Mouse (Mus musculus) megakaryocyte, embryonic 14.5 days (primary cell): ENCODE measurements around the gene Mapk8.

ENCODE experiments used
- FLI1 ChIP-seq: IDR thresholded peaks from 2 replicates; pipeline ENCODE4 v1.6.1; 2012; ENCODE audit warnings: low read length, inconsistent platforms, mixed read lengths
- GATA1 ChIP-seq: IDR thresholded peaks from 3 replicates; pipeline ENCODE4 v1.6.1; 2012; ENCODE audit warnings: mixed read lengths, low read length, inconsistent platforms, borderline replicate concordance

DNA sequence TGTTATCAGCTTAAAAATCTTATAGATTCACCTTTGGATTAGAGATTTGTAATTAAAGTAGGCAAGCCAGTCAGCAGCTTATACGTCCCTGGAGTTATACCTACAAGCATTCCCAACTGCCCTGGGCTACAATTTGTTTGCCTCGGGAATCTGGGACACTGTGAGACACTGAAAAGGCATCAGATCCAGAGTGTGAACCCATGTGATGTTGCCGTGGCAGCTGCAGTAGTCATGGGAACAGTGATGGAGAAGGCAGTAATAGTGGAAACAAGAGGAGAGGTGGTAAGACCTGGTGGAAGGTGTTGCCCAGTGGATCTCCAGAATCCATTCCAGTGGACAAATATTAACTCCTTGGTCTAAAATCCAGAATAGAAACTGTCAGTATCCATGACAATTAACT, 16.7 kb upstream of the Mapk8 start:
- TF ChIP-seq GATA1 (no peak), FLI1 (no peak)
